Mouse (Mus musculus) inflammation-experienced regulatory T-cells, adult 16 weeks (primary cell): ENCODE measurements around the gene Gm13287. TPM values are rescaled to one million over a fixed set of nuclear protein-coding genes. Genes with fewer than 3 reads are reported as not detected.

Source experiments
- polyA plus RNA-seq: library from polyadenylated mRNA; unstranded; fragments of 100-300 nt; shearing (Covaris generic); gene quantifications from one replicate; pipeline ENCODE4 v1.2.1, GENCODE M21; 2017

The Gm13287 gene
- polyA plus RNA-seq, 1 experiment from 2014 or later = not detected

Other genes starting within 250 kb of the Gm13287 start
- not detected for gene Ifna15, start 245.0 kb upstream of the Gm13287 start, polyA plus RNA-seq
- gene Ifna14, start 231.5 kb upstream of the Gm13287 start, polyA plus RNA-seq = not detected
- not detected for gene Ifna9, start 210.9 kb upstream of the Gm13287 start, polyA plus RNA-seq
- not detected for gene Ifna12, start 199.9 kb upstream of the Gm13287 start, polyA plus RNA-seq
- not detected for gene C87499, start 168.8 kb upstream of the Gm13287 start, polyA plus RNA-seq
- not detected for gene Ifna13, start 158.8 kb upstream of the Gm13287 start, polyA plus RNA-seq
- gene Ifna16, start 126.3 kb upstream of the Gm13287 start, polyA plus RNA-seq = not detected
- not detected for gene Ifna2, start 119.3 kb upstream of the Gm13287 start, polyA plus RNA-seq
- not detected for gene Ifnab, start 111.9 kb upstream of the Gm13287 start, polyA plus RNA-seq
- not detected for gene Gm26566, start 81.4 kb upstream of the Gm13287 start, polyA plus RNA-seq
- gene Klhl9, start 80.8 kb upstream of the Gm13287 start, polyA plus RNA-seq = 24.6 TPM
- gene Gm13271, start 48.4 kb upstream of the Gm13287 start, polyA plus RNA-seq = not detected
- gene Gm13283, start 43.1 kb upstream of the Gm13287 start, polyA plus RNA-seq = not detected
- gene Gm13290, start 29.4 kb upstream of the Gm13287 start, polyA plus RNA-seq = not detected
- not detected for gene Gm13289, start 26.3 kb upstream of the Gm13287 start, polyA plus RNA-seq
- gene Gm13272, start 23.4 kb upstream of the Gm13287 start, polyA plus RNA-seq = not detected
- gene Ifnz, start 21.1 kb upstream of the Gm13287 start, polyA plus RNA-seq = 0.72 TPM
- gene Gm13276, start 17.5 kb upstream of the Gm13287 start, polyA plus RNA-seq = not detected
- gene Gm13277, start 14.6 kb upstream of the Gm13287 start, polyA plus RNA-seq = not detected
- not detected for gene Gm13278, start 11.7 kb upstream of the Gm13287 start, polyA plus RNA-seq
- not detected for gene Gm13275, start 8.8 kb upstream of the Gm13287 start, polyA plus RNA-seq
- not detected for gene Gm13279, start 5.9 kb upstream of the Gm13287 start, polyA plus RNA-seq
- gene Gm13285, start 3.6 kb upstream of the Gm13287 start, polyA plus RNA-seq = 1.2 TPM
- not detected for gene Gm13288, start 2.3 kb downstream of the Gm13287 start, polyA plus RNA-seq
- not detected for gene Ifna7, start 13.0 kb downstream of the Gm13287 start, polyA plus RNA-seq
- not detected for gene Ifna11, start 16.7 kb downstream of the Gm13287 start, polyA plus RNA-seq
- not detected for gene Ifna6, start 24.2 kb downstream of the Gm13287 start, polyA plus RNA-seq
- gene Ifna5, start 32.3 kb downstream of the Gm13287 start, polyA plus RNA-seq = not detected
- not detected for gene Ifna4, start 38.6 kb downstream of the Gm13287 start, polyA plus RNA-seq
- gene Ifna1, start 46.8 kb downstream of the Gm13287 start, polyA plus RNA-seq = not detected
- not detected for gene Ifne, start 76.9 kb downstream of the Gm13287 start, polyA plus RNA-seq